Mouse (Mus musculus): ENCODE results near the gene Dab2ip. TPM values are rescaled to one million over a fixed set of nuclear protein-coding genes. Genes with fewer than 3 reads are reported as not detected.

Dab2ip gene
- total and polyA plus RNA-seq, 3 experiments = 4.9 to 15.6 (median 7.8) TPM

GRCm38 (mm10) chr2:35613946-35614353 lies 55.9 kb downstream of the Dab2ip start (continued):
- peak; percentile 64; the same call in 1 of the 2 replicates for TF ChIP-seq CHD2 (IDR thresholded peaks at IDR 0.05; ENCODE audit: low read length)
- TF ChIP-seq MAZ (IDR thresholded peaks at IDR 0.05; ENCODE audit: low read depth, low read length) = peak; percentile 95
- 0 out of 2 replicates have a peak, but pooled peaks have one; percentile 10 for TF ChIP-seq MAFK (IDR thresholded peaks at IDR 0.05; ENCODE audit: insufficient replicate concordance, low read length)
- TF ChIP-seq ELF1 (IDR thresholded peaks at IDR 0.05; ENCODE audit: low read depth, low read length) = peak; percentile 70
- no peak for TF ChIP-seq NELFE (IDR thresholded peaks at IDR 0.05; ENCODE audit: low read depth, low read length)

GRCm38 (mm10) chr2:35614411-35614810 lies 56.3 kb downstream of the Dab2ip start:
- Histone ChIP-seq H3K4me1 (ENCODE audit: control insufficient read depth in 1 of 2, insufficient read depth in 2 of 2) (peaks cover 63 to 97% of the 10 kb centered on the region in 2 experiments), H3K9ac (ENCODE audit: insufficient read depth, low read depth) (no peak overlapping the region; the same call in 1 of the 2 replicates), H3K4me3 (replicated peaks in 1 of 3; ENCODE audit: low read depth in 2 of 3, low read length in 2 of 3, poor library complexity in 1 of 3) (no peak overlapping the region), H3K9me3 (replicated peaks; ENCODE audit: low read length) (no peaks in the 10 kb centered on the region), H3K4me2 (ENCODE audit: insufficient read depth, low read depth, poor library complexity, severe bottlenecking) (peak overlapping the region; percentile 8), H3K36me3 (replicated peaks in 1 of 2; ENCODE audit: control insufficient read depth in 1 of 2, insufficient read depth in 1 of 2, low read length in 1 of 2) (no peaks in the 10 kb centered on the region), H3K27me3 (replicated peaks) (no peaks in the 10 kb centered on the region), H3K79me2 (replicated peaks; ENCODE audit: control insufficient read depth, extremely low read depth, insufficient read depth, poor library complexity, severe bottlenecking) (no peaks in the 10 kb centered on the region), H3K27ac (ENCODE audit: insufficient read depth, low read depth) (peak overlapping the region; percentile 58)
- dilution Hi-C loops (cut with MboI; ENCODE audit: extremely low pct_ligation_motif_present, extremely low pct_unique_long_range_greater_than_20kb, low sequenced_read_pairs) (no loop called here), in situ Hi-C loops (cut with MboI; ENCODE audit: low pct_ligation_motif_present, low pct_unique_long_range_greater_than_20kb, low sequenced_read_pairs) (no loop called here)
- DNase-seq (ENCODE audit: extremely low read depth) = no peak
- TF ChIP-seq ZC3H11A (IDR thresholded peaks at IDR 0.05; ENCODE audit: low read depth, low read length) (no peak), ZMIZ1 (IDR thresholded peaks at IDR 0.05; ENCODE audit: low read depth, low read length) (no peak), CTCF (conservative IDR thresholded peaks at IDR 0.05 in 1 of 2, IDR thresholded peaks at IDR 0.05 in 1 of 2; ENCODE audit: low read depth in 2 of 2, low read length in 2 of 2) (no peak), NELFE (IDR thresholded peaks at IDR 0.05; ENCODE audit: low read depth, low read length) (no peak), KAT2A (IDR thresholded peaks at IDR 0.05; ENCODE audit: insufficient replicate concordance, low read length) (no peak), ZNF384 (IDR thresholded peaks at IDR 0.05; ENCODE audit: low read depth, low read length) (no peak), POLR2AphosphoS2 (IDR thresholded peaks at IDR 0.05; ENCODE audit: low read depth, low read length) (no peak), RCOR1 (conservative IDR thresholded peaks at IDR 0.05; ENCODE audit: low read depth, low read length) (no peak), PAX5 (IDR thresholded peaks at IDR 0.05; ENCODE audit: low read length) (no peak), JUN (IDR thresholded peaks at IDR 0.05; ENCODE audit: insufficient read depth, low read depth, low read length) (no peak), E2F4 (IDR thresholded peaks at IDR 0.05; ENCODE audit: insufficient replicate concordance, low read depth, low read length) (no peak), BHLHE40 (IDR thresholded peaks at IDR 0.05; ENCODE audit: low read depth, low read length) (no peak), MAFK (IDR thresholded peaks at IDR 0.05; ENCODE audit: insufficient replicate concordance, low read length) (no peak), UBTF (IDR thresholded peaks at IDR 0.05; ENCODE audit: low read depth, low read length) (no peak), TBP (conservative IDR thresholded peaks at IDR 0.05; ENCODE audit: low read depth, low read length) (no peak), MYC (IDR thresholded peaks at IDR 0.05; ENCODE audit: low read depth, low read length) (no peak), HCFC1 (IDR thresholded peaks at IDR 0.05; ENCODE audit: low read depth, low read length) (no peak), CHD1 (IDR thresholded peaks at IDR 0.05; ENCODE audit: low read depth, low read length) (no peak), JUND (conservative IDR thresholded peaks at IDR 0.05; ENCODE audit: low read depth, low read length) (no peak)
